Mouse (Mus musculus) C2C12 (cell line): ENCODE results near the gene Clec16a.

Source experiments
- CTCF ChIP-seq: IDR thresholded peaks from one replicate; pipeline ENCODE4 v1.5.1; 2011; ENCODE audit not compliant: control insufficient read depth, insufficient read depth, insufficient read length
- FOSL1 ChIP-seq: IDR thresholded peaks from one replicate; pipeline ENCODE4 v1.8.0; 2011; ENCODE audit warnings: mild to moderate bottlenecking, low read length; ENCODE audit not compliant: poor library complexity, insufficient read depth, severe bottlenecking
- MAX ChIP-seq: IDR thresholded peaks from one replicate; pipeline ENCODE4 v1.6.1; 2011; ENCODE audit warnings: mild to moderate bottlenecking, control low read depth
- USF1 ChIP-seq: IDR thresholded peaks from one replicate; pipeline ENCODE4 v1.6.1; 2011; ENCODE audit warnings: low read depth, mild to moderate bottlenecking, control low read depth, moderate library complexity

- TF ChIP-seq MAX (no peak), CTCF (no peak), USF1 (no peak), FOSL1 (no peak)
Observed at GRCm38 (mm10) chr16:10719971-10720370, 174.8 kb downstream of the Clec16a start.
